In the genomic region with DNA sequence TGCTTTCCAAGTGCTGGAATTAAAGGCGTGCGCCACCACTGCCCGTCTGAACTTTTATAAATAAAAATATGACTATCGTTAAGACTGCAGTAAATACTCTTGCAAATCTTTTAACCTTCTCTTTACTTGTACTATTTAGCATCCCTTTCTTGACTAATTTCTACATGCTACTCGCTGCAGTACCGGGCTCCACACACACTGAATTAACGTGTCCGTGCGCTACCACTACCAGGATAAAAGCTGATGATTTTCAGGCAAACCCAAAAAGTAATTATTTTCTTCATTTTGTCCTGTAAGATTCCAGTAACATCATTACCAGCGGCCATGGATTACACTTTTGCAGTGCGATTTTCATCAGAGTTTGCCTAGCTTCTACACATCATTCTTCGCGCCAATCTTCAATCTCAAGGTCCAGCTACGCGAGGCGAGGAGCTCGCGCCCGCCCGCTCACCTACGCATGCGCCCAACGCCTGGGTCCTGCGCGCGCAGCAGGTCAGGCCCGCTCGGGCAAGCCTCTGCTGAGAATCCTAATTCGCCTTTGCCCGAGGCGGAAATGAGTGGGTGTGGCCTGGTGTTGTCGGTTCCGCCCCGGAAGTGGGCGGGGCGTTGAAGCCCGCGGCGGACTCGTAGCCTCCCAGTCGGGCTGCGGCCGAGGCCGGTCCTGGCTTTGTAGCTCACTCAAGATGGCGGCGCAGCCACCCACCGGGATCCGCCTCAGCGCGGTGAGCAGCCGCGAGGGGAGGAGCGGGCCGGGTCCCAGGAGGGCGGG, we compare ENCODE assay signal across 8 mouse cellular contexts. TPM values are rescaled to one million over a fixed set of nuclear protein-coding genes. Genes with fewer than 3 reads are reported as not detected.
DNase-seq lines count a peak whose midpoint lies in the region; ATAC-seq lines count a peak whose summit lies in the region.

TSS of gene Morc3 (plus strand) at position 495 of the 769 bp plus-strand sequence.

- no peaks in the 10 kb centered on the region for H3K9me3 ChIP-seq in hindbrain, embryonic 14.5 days (ENCODE audit: control insufficient read depth, low read length)

- no peaks in the 10 kb centered on the region for H3K36me3 ChIP-seq in hindbrain, embryonic 14.5 days (replicated peaks; ENCODE audit: control insufficient read depth, insufficient read depth)

- 12% methylated on average over 54 of the region's 55 CpGs for WGBS in hindbrain, embryonic 14.5 days

- DNase-seq in R1 (ENCODE audit: low read depth, low spot score) = peak; percentile 99
- peak; percentile 99 to 100 for DNase-seq in cerebellum, postnatal 25 days
- DNase-seq in frontal cortex, postnatal 25 days (ENCODE audit: low spot score in 2 of 2) = peak; percentile 98 to 99
- DNase-seq in hindbrain, embryonic 14.5 days (ENCODE audit: low spot score) = peak; percentile 100
- DNase-seq in layer of hippocampus, postnatal 36 days = peak; percentile 99 to 100
- DNase-seq in lung, postnatal 36 days = peak; percentile 100
- DNase-seq in retina, postnatal 1 day = peak; percentile 100
- peak; percentile 99 to 100 for DNase-seq in urinary bladder, adult 18-20 months (ENCODE audit: low spot score in 2 of 2)

- peak within 1 kb of the TSS; percentile 89 for H3K4me2 ChIP-seq in hindbrain, embryonic 14.5 days (replicated peaks)

- no peaks in the 10 kb centered on the region for H3K27me3 ChIP-seq in hindbrain, embryonic 14.5 days (ENCODE audit: control insufficient read depth, insufficient read depth, low read length)

- peaks cover 13% of the 10 kb centered on the region for H3K4me1 ChIP-seq in hindbrain, embryonic 14.5 days (replicated peaks; ENCODE audit: control insufficient read depth, insufficient read depth, low read length)

- peak within 1 kb of the TSS; percentile 93 for H3K9ac ChIP-seq in hindbrain, embryonic 14.5 days

- H3K4me3 ChIP-seq in hindbrain, embryonic 14.5 days (replicated peaks; ENCODE audit: low read length) = peak within 1 kb of the TSS; percentile 95

- ATAC-seq in hindbrain, embryonic 14.5 days (ENCODE audit: low FRiP score) = peak; percentile 96

- H3K27ac ChIP-seq in hindbrain, embryonic 14.5 days = peak within 1 kb of the TSS; percentile 95

RNA-seq across cellular contexts. Expression of gene Morc3, which starts in this region (rescaled TPM):
- 33.6 and 36.5 TPM in 2 replicates for polyA plus RNA-seq in hindbrain, embryonic 14.5 days (2014; fragmentation: Nextera tagmentation; extraction: Ambion mirVana)
- 10 to 100 TPM; 30.4 to 31.2 TPM for total RNA-seq in layer of hippocampus, postnatal 36 days (2021)

Comparison
In these comparisons a context has a peak if more than half of its experiments do, and no peak if none do; other contexts are left out.
1. Peak in every context shown above with its lines: DNase-seq, ATAC-seq, H3K4me3 ChIP-seq and H3K27ac ChIP-seq.